Mouse (Mus musculus) limb, embryonic 10.5 days (tissue): ENCODE results near the gene Fgfr2. TPM values are rescaled to one million over a fixed set of nuclear protein-coding genes. Genes with fewer than 3 reads are reported as not detected.

Experiments used
- DNase-seq: peaks from one replicate; pipeline ENCODE4 v3.0.0-alpha.2; 2017; ENCODE audit warnings: low spot score
- H3K27ac ChIP-seq: fragments of 300-500 bp; sonication (generic); 2 replicates; pipeline ENCODE4 v1.5.1; 2016; ENCODE audit warnings: mild to moderate bottlenecking
- H3K27me3 ChIP-seq: fragments of 300-500 bp; sonication (generic); 2 replicates; pipeline ENCODE4 v1.6.1; 2016; ENCODE audit warnings: low read depth, mild to moderate bottlenecking; ENCODE audit not compliant: poor library complexity, severe bottlenecking
- H3K36me3 ChIP-seq: fragments of 300-500 bp; sonication (generic); 2 replicates; pipeline ENCODE4 v1.6.1; 2016; ENCODE audit warnings: mild to moderate bottlenecking, moderate library complexity
- H3K4me1 ChIP-seq: fragments of 300-500 bp; sonication (generic); 2 replicates; pipeline ENCODE4 v1.6.1; 2016
- H3K4me3 ChIP-seq: fragments of 300-500 bp; sonication (generic); 2 replicates; pipeline ENCODE4 v1.5.1; 2016; ENCODE audit warnings: mild to moderate bottlenecking, moderate library complexity
- H3K9me3 ChIP-seq: fragments of 300-500 bp; sonication (generic); replicated peaks from 2 replicates; pipeline ENCODE4 v1.6.1; 2016; ENCODE audit warnings: mild to moderate bottlenecking
- WGBS: fragments of 180-500 bp; shearing (Covaris S2); methylation state at CpG from one replicate; pipeline ENCODE4 v1.1.7; 2016; 5-methylcytosine and 5-hydroxymethylcytosine counted together
- polyA plus RNA-seq: library from polyadenylated mRNA; unstranded; fragments of >200 nt; fragmentation: Nextera tagmentation; extraction: Ambion mirVana; gene quantifications from 2 replicates; pipeline ENCODE4 v1.2.1, GENCODE M21; 2016

Gene Fgfr2
- polyA plus RNA-seq, 1 experiment from 2014 or later: 64.4 TPM

DNA sequence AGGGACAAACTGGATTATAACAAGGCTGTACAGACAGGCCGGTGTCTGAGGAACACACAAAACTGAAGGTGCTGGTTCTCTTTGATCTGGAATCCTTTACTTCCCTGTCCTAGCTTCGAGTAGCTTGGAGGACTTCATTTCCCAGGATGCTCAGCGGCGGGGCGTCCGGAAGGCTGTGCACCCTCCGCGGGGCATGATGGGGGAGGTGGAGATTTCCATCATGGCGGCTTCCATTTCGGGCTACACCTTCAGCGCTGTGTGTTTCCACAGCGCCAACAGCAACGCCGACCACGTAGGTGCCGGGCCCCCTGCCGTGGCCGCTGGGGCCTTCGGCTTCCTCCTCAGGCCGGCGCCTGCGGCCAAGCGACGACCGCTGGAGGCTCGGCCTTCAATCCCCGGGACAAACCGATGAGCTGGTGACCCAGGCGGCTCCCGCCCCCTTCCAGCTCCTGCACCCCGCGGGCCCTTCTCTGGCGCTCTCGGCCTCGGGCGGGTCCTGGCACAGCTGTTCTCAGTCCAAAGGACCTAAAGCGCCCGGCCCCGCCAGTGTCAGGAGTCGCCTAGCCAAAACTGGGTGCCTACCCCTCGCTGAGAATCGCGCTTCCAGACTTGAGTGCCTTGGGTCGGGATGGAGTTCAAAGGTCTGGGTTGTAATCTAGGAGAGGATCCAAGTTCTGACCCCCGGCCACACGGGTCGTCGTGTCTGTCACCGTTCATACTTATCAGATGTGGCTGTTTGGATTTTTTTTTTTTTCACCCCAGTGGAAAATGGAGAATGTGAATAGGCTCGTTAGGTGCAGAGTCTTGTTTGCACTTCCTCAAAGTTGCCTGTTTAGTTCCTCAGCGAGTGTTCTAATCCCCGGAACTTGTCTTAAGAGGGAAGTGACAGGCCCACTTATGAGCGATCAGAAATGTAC, 263.9 kb downstream of the Fgfr2 start, which contains the start of gene Abraxas2:
Gene Abraxas2, plus strand, starts transcription at position 184 of the 917 bp plus-strand sequence.
- H3K9me3 ChIP-seq: no peaks in the 10 kb centered on the region
- 0 out of 2 replicates have a peak, but pooled peaks cover 2% of the 10 kb centered on the region for H3K36me3 ChIP-seq
- H3K4me3 ChIP-seq: peak within 1 kb of the TSS; percentile 75
- no peaks in the 10 kb centered on the region for H3K27me3 ChIP-seq
- H3K27ac ChIP-seq: peak within 1 kb of the TSS; percentile 90
- peak; percentile 92 for DNase-seq
- peaks cover 10% of the 10 kb centered on the region; the same call in 1 of the 2 replicates for H3K4me1 ChIP-seq
- 1% methylated on average over 53 of the region's 53 CpGs for WGBS

GRCm38 (mm10) chr7:132858043-132858608, 265.0 kb downstream of the Fgfr2 start:
- no peak overlapping the region for H3K27ac ChIP-seq
- 71% methylated on average over 5 of the region's 5 CpGs for WGBS
- H3K4me3 ChIP-seq: no peak overlapping the region
- H3K36me3 ChIP-seq: no peaks in the 10 kb centered on the region
- peaks cover 19% of the 10 kb centered on the region for H3K4me1 ChIP-seq
- no peaks in the 10 kb centered on the region for H3K27me3 ChIP-seq
- no peak for DNase-seq
- no peaks in the 10 kb centered on the region for H3K9me3 ChIP-seq

GRCm38 (mm10) chr7:132856083-132856482, 267.1 kb downstream of the Fgfr2 start:
- Histone ChIP-seq H3K9me3 (no peaks in the 10 kb centered on the region), H3K27me3 (no peaks in the 10 kb centered on the region), H3K4me1 (peaks cover 35% of the 10 kb centered on the region), H3K27ac (no peak overlapping the region), H3K4me3 (no peak overlapping the region), H3K36me3 (no peaks in the 10 kb centered on the region)
- 90% methylated on average over 1 of the region's 1 CpGs for WGBS
- DNase-seq: no peak

GRCm38 (mm10) chr7:132853946-132854345, 269.2 kb downstream of the Fgfr2 start:
- Histone ChIP-seq H3K9me3 (no peaks in the 10 kb centered on the region), H3K4me3 (no peak overlapping the region), H3K4me1 (peaks cover 25% of the 10 kb centered on the region), H3K36me3 (peaks cover 18% of the 10 kb centered on the region), H3K27me3 (no peaks in the 10 kb centered on the region), H3K27ac (peak overlapping the region; percentile 99)
- 63% methylated on average over 4 of the region's 4 CpGs for WGBS
- DNase-seq: no peak

- H3K4me3 ChIP-seq: no peak overlapping the region
- peak overlapping the region; percentile 99 for H3K27ac ChIP-seq
- 64% methylated on average over 6 of the region's 6 CpGs for WGBS
- no peaks in the 10 kb centered on the region for H3K9me3 ChIP-seq
- H3K27me3 ChIP-seq: no peaks in the 10 kb centered on the region
- DNase-seq: no peak
- H3K4me1 ChIP-seq: peaks cover 25% of the 10 kb centered on the region
- H3K36me3 ChIP-seq: peaks cover 24% of the 10 kb centered on the region
These were observed 269.8 kb downstream of the Fgfr2 start for GRCm38 (mm10) chr7:132853361-132853760.

DNA sequence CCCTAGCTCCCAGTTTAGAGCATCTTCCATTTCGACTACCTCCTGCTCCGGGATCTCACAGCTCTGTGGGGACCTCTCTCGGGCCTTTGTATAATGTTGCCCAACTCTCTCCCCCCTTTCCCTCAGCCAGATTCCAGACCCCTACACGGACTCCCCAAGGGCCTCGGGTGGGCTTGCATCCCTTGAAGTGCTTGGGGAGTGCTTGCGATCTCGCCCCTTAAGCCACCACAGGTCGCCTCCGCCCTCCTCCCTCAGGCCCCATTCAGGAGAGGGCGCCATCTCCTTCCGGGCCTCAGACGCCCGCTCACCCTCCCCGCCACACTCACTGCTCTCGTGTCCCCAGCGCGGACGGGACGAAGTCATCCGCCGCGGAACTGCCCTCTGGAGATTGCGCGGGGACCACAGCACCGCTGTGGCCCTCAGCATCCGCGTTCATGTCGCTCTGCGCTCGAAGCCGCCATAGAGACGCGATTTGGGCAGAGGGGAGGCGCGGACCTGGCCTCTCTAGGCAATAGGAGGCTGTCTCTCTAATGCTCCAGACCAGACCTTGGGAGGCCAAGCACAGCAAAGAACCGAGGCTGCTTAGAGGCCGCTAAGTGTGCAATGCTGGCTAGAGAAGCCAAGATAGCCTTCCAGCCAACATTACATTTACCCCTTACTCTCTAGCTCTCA, 270.8 kb downstream of the Fgfr2 start, which contains the start of gene Eef1akmt2:
Gene Eef1akmt2, minus strand, starts transcription at position 501 of the 672 bp plus-strand sequence.
- peak; percentile 88 for DNase-seq
- Histone ChIP-seq H3K9me3 (no peaks in the 10 kb centered on the region), H3K27ac (peak within 1 kb of the TSS; percentile 99), H3K4me1 (peaks cover 25% of the 10 kb centered on the region), H3K27me3 (no peaks in the 10 kb centered on the region), H3K4me3 (peak within 1 kb of the TSS; percentile 90), H3K36me3 (peaks cover 34% of the 10 kb centered on the region)
- under 1% methylated on average over 37 of the region's 37 CpGs for WGBS

DNA sequence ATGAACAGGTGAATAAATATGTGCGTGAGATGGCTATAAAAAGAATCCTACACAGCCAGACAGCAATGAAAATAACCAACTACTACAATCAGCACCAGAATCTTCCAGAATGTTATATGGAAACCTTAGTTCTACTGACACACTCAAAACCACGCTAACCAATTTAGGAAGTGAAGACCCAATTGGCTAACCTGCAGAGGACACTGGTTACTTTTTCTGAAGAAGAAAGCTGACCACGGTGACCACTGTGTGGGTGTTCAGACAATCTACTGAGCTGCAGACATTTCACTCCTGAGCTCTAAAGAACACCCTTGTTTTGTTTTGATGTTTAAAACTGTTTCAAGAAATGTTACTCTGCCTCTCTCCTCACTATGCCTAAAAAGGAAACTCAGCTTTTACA, 280.0 kb downstream of the Fgfr2 start:
- H3K27ac ChIP-seq: no peak overlapping the region
- DNase-seq: no peak
- no peaks in the 10 kb centered on the region for H3K9me3 ChIP-seq
- no peaks in the 10 kb centered on the region for H3K27me3 ChIP-seq
- WGBS: 91% methylated on average over 3 of the region's 3 CpGs
- H3K36me3 ChIP-seq: peaks cover 73% of the 10 kb centered on the region
- H3K4me1 ChIP-seq: no peaks in the 10 kb centered on the region
- no peak overlapping the region for H3K4me3 ChIP-seq

DNA sequence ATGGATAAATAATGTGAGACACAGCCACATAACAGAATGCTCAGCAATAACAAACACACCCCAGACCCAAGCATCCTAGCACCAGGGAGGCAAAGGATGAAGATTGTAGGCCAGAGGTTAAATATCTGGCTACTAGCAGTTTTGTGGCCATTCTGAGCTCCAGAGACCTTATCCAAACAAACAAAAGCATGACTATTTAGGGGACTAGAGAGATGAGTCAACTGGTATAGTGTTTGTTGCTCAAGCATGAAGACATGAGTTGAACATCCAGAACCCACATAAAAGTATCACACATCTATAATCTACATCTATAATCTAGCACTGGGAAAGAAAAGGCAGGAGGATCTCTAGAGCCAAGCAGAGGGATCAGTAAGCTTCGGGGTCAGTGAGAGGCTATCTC, 280.7 kb downstream of the Fgfr2 start:
- H3K4me3 ChIP-seq: no peak overlapping the region
- WGBS: 94% methylated on average over 1 of the region's 1 CpGs

GRCm38 (mm10) chr7:132841287-132841686, 281.9 kb downstream of the Fgfr2 start:
- Histone ChIP-seq H3K4me3 (no peak overlapping the region), H3K4me1 (no peaks in the 10 kb centered on the region), H3K36me3 (peaks cover 63% of the 10 kb centered on the region), H3K27ac (no peak overlapping the region), H3K27me3 (no peaks in the 10 kb centered on the region), H3K9me3 (no peaks in the 10 kb centered on the region)
- DNase-seq: no peak
- WGBS: 82% methylated on average over 5 of the region's 5 CpGs

More for the DNA sequence above, 280.7 kb downstream of the Fgfr2 start:
- Histone ChIP-seq H3K27ac (no peak overlapping the region), H3K4me1 (no peaks in the 10 kb centered on the region), H3K9me3 (no peaks in the 10 kb centered on the region), H3K27me3 (no peaks in the 10 kb centered on the region), H3K36me3 (peaks cover 68% of the 10 kb centered on the region)
- DNase-seq: no peak

GRCm38 (mm10) chr7:132830955-132831354, 292.2 kb downstream of the Fgfr2 start:
- Histone ChIP-seq H3K9me3 (no peaks in the 10 kb centered on the region), H3K27ac (no peak overlapping the region), H3K4me1 (peaks cover 34% of the 10 kb centered on the region), H3K27me3 (no peaks in the 10 kb centered on the region), H3K4me3 (no peak overlapping the region), H3K36me3 (peaks cover 55% of the 10 kb centered on the region)
- DNase-seq: no peak
- WGBS: 49% methylated on average over 4 of the region's 4 CpGs

DNA sequence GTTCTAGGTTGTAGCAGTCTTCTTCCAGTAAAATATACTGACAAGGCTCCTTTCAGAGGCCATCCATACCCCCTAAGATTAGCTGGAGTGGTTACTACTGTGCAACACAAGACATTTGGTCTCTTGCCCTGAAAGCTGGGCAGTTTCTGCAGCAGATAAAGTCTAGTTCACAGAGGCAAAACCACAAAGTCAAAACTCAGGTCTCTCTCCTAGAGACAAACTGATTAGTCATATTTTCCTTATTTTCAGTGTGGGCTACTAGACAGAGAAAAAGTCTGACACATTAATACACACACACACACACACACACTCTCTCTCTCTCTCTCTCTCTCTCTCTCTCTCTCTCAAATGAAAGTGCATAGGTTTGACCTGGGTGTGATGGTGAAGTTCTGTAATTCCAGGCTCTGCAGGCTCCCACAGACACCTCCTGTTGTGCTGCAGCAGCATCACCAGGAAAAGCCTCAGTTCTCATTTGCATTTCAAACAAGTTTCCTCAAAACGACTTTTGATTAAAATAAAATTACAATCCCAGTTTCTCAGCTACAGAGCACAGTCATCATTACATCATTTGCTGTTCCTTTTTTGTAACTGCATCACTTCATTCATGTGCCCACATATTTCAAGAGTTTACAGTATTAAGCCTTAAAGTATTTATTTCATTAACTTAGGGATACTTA, 298.7 kb downstream of the Fgfr2 start:
- WGBS: 6% methylated on average over 1 of the region's 1 CpGs
- Histone ChIP-seq H3K4me3 (no peak overlapping the region), H3K4me1 (0 out of 2 replicates have a peak, but pooled peaks cover 5% of the 10 kb centered on the region), H3K9me3 (no peaks in the 10 kb centered on the region), H3K27me3 (no peaks in the 10 kb centered on the region), H3K27ac (no peak overlapping the region), H3K36me3 (peaks cover 46% of the 10 kb centered on the region)
- DNase-seq: no peak

- H3K27me3 ChIP-seq: no peaks in the 10 kb centered on the region
- no peaks in the 10 kb centered on the region for H3K9me3 ChIP-seq
- H3K4me3 ChIP-seq: no peak overlapping the region
- H3K27ac ChIP-seq: no peak overlapping the region
- 0 out of 2 replicates have a peak, but pooled peaks cover 5% of the 10 kb centered on the region for H3K4me1 ChIP-seq
- H3K36me3 ChIP-seq: peaks cover 46% of the 10 kb centered on the region
- no peak for DNase-seq
These were observed 299.3 kb downstream of the Fgfr2 start for GRCm38 (mm10) chr7:132823832-132824231.
